Mouse (Mus musculus) induced T-regulatory cell, adult 2 months (primary cell): Measurements from ENCODE around the gene Zfp872.
A peak's percentile ranks its signal among the peaks of the same experiment; 100 is the strongest.
"Not testable (repeated sequence)": the region's sequence is repeated elsewhere in the genome, so short reads cannot be mapped to it uniquely, and the experiment has no call there.

Experiments
- DNase-seq: peaks from one replicate; pipeline ENCODE4 v3.0.0-alpha.2; 2012; ENCODE audit warnings: low read depth

Gene Zfp872

DNA sequence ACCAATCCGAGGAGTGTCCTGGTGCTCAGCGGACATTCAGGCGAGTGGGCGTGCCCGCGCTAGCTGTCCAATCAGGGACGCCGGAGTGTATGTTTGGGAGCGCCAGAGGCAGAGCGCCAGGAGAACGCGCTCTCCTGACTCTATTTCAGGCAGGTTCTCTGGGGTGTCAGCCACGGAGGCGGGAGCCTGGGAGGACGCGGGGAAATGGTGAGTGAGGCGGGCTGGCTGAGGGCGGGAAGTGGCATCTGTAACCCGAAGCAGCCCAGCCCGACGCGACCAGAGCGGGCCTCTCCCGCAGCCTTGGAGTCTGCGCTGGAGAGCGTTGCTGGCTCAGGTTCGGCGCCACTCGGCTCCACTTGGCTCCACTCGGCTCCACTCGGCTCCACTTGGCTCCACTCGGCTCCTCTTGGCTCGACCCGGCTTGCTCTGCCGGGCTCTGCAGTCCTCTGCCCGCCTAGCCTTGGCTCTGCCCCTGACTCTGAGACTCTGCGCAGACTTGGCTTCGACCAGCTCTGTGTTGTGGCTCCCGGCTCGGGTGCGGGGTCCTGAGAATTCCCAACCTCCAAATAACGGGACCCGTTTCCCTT, at the start of gene Zfp872:
TSS of gene Zfp872 (plus strand) at position 66 of the 587 bp plus-strand sequence.
- DNase-seq = no peak

GRCm38 (mm10) chr9:22138480-22138879, 49.4 kb upstream of the Zfp872 start:
- peak; percentile 69 for DNase-seq

DNA sequence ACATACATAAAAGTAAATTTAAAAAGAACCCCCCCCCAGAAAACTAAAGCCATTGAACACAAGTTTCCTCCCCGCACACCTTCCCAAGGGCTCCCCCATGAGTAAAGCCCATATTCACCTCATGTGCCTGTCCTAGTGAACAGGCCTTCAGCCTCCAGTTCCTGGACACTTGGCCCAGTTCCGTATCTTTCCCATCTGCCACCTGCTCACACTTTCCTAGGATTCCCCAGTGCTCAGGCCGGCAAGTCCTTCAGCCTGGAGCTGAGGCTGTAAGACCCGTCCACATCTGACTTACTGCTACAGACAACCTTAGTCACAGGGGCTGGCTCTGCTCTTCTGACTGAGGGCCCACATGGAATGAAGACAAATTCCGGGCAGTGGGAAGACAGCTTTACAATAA, 48.1 kb upstream of the Zfp872 start:
- no peak for DNase-seq

DNA sequence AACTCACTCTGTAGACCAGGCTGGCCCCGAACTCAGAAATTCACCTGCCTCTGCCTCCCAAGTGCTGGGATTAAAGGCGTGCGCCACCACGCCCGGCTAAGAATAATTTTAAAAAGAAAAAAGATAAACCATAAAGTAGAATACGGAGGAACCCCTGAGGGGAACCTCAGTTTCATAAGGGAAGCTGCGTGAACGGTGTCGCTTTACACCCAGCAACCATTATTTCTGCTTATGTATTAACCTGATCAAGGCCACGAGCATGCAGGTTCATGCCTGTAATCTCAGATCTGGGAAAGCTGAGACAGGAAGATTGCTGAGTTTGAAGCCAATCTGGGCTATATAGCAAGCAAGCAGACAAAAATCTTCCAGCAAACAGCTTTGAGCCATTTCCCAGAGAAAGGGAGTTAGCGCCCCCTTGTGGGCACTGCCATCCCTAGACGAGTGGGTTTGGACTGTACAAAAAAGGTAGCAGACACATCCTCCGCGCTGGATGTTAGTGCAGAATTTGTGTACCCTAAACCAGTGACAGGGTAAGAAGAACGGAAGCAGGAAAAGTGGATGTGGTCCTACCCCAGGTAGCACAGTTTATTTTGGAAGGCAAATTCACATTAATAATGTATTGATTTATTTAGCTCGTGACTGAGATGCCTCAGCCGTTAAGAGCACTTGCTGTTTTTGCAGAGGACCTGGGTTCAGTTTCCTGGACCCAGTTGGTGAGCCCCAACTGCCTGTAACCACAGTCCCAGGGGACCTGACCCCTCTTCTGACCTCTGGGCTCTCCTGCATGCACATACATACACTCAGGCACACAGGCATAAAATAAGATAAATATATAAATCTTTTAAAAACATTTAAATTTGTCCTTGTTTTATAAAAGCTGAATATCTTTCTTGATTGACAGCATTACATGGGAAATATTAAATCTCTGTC, 44.5 kb upstream of the Zfp872 start:
- peak; percentile 95 for DNase-seq

DNA sequence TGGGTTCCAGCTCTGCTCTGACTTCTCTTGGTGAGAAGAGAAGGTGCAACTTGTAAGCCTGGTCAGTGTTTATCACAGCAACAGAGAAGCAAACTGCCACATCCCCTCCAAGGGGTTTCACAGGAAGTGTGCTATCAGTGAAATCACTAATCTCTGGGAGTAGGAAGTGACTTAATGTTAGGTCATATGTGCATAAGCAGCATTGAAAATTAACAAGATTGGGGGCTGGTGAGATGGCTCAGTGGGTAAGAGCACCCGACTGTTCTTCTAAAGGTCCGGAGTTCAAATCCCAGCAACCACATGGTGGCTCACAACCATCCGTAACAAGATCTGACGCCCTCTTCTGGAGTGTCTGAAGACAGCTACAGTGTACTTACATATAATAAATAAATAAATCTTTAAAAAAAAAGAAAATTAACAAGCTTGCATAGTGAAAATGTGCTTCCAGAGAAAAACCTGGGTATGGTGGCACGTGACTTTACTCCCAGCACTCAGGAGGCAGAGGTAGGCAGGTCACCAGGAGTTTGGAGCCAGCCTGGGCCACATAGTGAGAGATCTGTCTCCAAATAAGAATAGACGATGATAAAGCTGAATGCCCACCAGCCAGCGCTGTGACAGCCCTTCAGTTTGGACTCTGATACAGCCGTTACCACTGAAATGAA, 43.5 kb upstream of the Zfp872 start:
- DNase-seq = no peak

- DNase-seq = peak; percentile 27
Observed at GRCm38 (mm10) chr9:22149426-22150248, 38.3 kb upstream of the Zfp872 start.

DNA sequence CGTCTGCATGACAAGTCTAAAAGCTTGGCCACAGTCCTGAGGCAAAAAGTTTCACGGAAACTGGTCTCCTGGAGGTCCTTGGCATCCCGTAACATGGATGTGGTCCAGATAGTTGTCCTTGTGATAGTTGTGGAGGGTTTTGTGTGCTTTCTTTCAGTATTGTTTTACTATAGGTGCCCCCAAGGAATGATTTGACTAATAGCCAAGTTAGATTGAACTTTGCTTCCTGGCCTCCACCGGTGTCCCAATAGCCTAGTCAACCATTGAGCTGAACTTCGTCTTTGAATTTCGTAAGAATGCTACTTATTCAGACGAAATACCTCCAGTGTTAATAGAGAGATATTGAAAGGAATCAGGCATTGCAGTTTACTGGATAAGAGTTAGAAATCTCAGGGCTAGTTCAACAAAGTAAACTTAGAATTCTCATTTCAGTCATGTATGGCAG, 37.6 kb upstream of the Zfp872 start:
- not testable (repeated sequence) for DNase-seq

- DNase-seq = no peak
Observed at GRCm38 (mm10) chr9:22150946-22151345, 36.9 kb upstream of the Zfp872 start.

- peak; percentile 41 for DNase-seq
Observed at GRCm38 (mm10) chr9:22153810-22154209, 34.1 kb upstream of the Zfp872 start.

- peak; percentile 93 for DNase-seq
Observed at GRCm38 (mm10) chr9:22155614-22156013, 32.3 kb upstream of the Zfp872 start.

DNA sequence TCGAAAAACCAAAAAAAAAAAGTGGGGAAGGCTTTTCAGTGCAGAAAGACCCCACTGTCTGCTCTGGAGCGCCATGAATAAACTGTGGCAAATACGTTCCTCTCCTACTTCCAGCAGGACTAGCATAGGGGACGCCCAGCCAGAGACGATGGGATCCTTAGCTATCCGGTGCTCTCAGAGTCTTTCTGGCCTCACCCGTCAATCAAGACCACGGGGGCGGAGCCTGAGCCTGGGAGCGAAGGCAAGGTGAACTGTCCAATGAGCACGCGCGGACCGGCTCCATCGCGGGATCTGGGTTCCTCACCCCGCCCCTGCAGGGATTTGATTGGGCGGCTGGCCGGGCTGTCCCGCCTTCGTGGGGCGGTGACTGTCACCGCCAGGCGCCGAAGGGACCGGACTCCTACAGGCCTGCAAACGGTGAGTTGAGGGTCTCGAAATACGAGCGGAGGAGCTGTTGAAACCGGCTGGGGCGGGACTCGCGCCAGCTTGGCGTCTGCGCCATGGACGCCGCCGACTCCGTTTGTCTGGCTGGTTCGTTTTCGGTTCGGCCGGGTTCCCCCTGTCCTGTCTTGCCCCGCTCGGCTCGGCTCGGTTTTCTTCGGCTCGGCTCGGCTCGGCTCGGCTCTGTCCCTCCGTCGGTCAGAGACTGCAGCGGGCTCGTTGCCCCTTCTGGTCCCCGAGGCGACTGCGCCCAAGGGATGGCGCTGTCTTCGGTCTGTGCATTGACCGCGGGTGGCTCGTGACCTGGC, 31.2 kb upstream of the Zfp872 start, which contains the start of gene Pigyl:
TSS of gene Pigyl (plus strand) at position 350 of the 749 bp plus-strand sequence.
- DNase-seq = peak; percentile 100

DNA sequence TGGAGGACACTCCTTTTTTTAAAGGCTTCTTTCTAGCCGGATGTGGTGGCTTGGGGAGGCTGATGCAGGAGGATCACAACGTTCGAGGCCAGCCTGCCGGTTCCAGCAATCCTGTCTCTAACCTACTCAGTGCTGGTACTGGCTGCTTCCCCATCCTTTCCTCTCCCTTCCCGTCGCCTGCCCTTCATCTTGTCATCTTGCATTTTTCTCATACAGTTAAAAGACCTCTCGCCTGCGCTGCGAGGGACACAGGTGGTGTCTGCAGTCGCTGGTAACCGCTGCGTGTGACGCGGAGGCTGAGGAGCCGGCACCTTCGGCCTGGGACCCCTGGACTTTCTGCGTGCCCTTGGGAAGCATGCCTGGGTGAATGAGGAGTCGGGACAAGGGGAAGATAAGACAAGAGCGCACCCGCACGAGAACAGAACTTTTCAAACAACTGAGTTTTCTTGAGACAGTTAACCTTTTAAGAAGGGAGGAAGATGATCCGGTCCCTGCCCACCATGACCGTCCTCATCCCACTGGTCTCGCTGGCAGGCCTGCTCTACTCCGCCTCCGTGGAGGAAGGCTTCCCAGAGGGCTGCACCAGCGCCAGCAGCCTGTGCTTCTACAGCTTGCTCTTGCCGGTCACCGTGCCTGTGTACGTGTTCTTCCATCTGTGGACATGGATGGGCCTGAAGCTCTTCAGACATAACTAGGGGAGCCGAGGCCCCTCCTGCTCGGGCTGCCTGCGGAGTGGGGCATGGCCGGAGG, 30.2 kb upstream of the Zfp872 start:
- DNase-seq = no peak

DNA sequence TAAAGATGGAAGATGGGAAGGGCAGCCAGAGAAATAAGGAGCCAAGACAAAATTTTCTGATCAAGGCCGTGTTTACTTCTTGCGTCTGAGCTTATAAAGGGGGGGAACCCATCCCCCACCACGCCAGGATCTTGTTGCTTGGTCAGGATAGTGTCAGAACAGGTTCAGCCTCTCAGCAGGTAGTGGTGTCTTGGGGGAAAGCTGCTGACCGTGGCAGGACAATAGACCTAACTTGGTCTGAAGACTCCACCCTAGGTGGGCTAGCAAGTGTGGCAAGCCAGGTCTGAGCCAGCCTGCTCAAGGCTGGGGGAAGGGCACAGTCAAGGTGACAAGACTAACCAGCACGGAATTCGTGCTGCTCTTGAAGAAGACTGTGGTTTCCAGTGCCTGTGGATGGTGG, 26.6 kb upstream of the Zfp872 start:
- DNase-seq = no peak

- no peak for DNase-seq
Observed at GRCm38 (mm10) chr9:22162305-22162704, 25.6 kb upstream of the Zfp872 start.

DNA sequence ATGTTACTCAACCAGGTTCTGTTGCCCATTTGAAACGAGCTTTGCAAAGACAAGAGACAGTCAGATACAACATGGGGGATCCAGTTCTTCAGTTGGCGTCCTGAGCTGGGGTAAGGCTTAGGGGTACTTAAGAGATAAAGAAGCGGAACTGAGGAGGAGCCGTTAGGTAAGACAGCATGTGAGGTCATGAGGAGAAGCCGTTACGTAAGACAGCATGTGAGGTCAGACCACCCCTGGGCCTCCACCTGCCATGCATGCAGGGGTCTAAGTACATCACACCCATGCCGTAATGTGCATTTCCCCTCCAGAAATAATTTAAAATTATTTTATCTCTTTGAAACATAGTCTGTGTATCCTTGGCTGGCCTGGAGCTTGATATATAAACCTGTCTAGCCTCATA, 25.0 kb upstream of the Zfp872 start:
- DNase-seq = no peak

DNA sequence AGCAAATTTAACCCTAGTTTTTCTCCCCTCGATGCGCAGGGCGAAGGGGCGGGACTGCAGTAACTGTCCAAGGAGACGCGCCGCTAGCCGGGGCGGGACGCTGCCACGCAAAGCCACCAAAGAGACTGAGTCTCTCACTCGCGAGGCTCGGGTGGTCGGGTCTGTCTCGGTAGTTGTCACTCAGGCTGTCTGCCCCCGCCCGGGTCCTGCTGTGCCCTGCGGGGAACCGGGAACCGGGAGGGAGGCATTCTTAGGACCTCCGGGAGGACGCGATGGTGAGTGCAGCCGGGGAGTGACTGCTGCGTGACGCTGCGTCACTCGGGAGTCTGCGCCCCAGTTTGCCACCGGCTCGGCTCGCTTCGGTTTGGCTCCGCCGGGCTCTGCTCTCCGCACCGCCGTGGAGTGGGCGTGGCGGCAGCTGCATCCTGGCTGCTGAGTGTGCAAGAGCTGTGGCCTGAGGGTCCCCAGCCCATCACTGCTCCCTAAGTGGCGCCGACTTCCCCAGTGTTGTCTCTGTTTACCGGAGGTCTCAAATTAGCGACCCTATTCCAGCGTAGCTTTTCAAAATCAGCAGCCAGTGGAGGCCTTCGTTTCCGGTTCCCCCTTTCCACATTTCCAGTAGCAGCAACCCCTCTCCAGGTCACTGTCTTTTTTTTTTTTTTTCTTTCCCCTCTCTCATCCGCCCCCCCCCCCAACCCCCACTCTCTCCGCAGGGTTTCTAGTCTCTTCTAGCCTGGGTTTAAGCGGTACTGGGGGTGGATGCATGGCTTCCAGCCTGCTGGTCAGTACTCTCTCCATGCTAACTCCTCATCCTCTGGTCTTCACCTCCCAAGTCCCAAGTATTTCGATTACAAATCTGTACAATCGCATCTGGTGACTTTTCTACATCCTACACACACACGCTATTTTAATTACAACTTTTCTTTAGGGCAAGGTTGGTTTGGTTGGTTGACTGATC, 22.9 kb upstream of the Zfp872 start:
- DNase-seq = peak; percentile 64

- no peak for DNase-seq
Observed at GRCm38 (mm10) chr9:22165964-22166363, 21.9 kb upstream of the Zfp872 start.

GRCm38 (mm10) chr9:22166686-22167085, 21.2 kb upstream of the Zfp872 start:
- no peak for DNase-seq

DNA sequence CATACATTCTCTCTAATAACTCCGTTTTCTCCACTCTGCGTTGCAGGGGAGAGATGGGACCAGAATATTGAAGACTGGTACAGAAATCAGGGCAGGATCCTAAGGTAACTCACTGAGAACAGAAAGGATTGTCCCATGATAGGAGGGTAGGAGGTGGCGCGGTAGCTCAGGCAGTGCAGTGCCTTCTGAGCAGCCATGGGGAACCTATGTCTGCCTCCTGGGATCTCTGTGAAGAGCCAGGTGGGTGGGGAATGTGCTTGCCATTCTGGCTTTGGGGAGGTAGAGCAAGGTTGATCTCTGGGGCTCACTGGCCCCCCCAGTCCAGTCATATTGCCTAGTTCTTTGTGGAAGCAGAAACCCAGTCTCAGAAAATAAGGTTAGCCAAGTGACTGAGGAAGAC, 20.1 kb upstream of the Zfp872 start:
- DNase-seq = no peak
